Mouse (Mus musculus): ENCODE data around the gene Tbc1d2b. TPM values are rescaled to one million over a fixed set of nuclear protein-coding genes. Genes with fewer than 3 reads are reported as not detected.

The Tbc1d2b gene
- polyA plus RNA-seq (2015; fragmentation: Illumina TruSeq; extraction: RNeasy Lipid Tissue Mini Kit (QIAGEN cat#74804); ENCODE audit: insufficient read depth, low read depth, low replicate concordance) = 8.5 TPM

DNA sequence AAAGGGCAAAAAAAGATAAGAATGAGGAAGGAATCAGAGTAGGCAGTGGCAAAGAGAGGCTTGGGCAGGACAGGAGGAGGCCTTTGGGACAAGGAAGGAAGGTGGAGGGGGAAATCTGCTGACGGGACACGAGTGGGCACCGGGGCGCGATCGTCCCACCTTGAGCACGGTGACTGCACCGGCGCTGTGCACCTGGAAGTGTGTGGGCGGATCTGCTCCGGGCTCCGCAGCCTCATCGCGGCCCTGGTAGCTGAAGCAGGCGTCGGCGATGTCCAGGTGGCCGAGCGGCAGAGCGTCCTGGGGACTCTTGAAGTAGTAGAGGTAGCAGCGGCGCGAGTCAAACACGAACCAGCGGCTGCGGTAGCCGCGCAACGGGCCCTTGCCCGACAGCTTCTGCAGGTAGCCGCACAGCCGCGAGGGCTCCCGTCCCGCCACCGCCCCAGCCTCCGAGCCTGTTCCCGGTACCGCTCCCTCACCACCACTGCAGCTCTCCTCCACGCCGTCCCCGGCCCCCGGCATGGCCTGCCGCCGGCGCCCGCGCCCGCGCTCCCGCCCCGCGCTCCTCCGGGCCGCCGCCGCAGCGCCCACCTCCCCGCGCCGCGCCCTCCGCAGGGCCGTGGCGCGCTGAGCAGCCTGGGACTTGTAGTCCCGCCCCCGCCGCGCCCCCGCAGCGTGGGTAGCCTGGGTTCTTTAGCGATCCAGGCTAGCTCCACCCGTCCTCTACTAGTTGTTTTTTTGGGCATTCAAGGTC lies at the start of gene Tbc1d2b:
Tbc1d2b (minus strand) TSS at position 612 of the 751 bp plus-strand sequence.

DNA sequence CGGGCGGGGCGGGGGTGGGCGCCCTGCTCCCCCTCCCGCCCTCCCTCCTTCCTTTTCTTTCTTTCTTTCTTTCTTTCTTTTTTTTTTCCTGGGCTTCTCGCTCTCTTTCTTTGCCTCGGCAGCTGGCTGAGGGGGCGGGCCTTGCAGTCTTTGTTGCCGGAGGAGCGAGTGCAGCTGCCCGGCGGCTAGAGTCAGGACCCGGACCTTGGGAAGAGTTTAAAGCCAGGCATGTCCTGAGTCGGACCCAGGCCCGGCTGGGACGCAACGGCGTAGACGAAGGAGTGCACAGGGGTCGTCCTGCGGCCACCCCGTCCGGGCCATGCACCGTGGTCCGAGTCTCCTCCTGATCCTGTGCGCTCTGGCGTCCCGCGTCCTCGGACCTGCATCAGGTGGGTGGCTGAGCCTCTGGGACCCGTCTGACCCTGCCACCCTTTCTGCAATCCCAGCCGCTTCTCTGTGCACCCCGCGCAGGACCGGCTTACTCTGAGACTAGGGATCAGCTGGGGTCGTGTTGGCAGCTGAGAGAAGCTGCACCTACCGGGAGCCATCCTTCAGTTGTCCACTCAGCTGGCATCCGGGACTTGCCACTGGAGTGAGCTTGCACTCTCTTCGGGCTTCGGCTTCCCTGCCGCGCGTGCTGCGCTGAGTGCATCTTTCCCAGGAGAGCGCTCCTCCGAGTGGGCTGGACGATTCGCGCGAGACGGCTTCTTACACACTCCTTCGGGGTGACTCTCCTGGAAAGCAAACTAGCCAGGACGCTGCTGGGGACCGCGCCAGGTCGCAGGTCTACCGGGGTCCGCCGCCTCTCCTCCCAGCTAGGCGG lies 107.5 kb downstream of the Tbc1d2b start, which contains the start of gene Adamts7:
Adamts7 (plus strand) TSS at position 144 of the 823 bp plus-strand sequence.

Other genes with a start within 250 kb of the Tbc1d2b start
- gene Ctsh, start 216.7 kb downstream of the Tbc1d2b start, polyA plus RNA-seq (2015; fragmentation: Illumina TruSeq; extraction: RNeasy Lipid Tissue Mini Kit (QIAGEN cat#74804); ENCODE audit: insufficient read depth, low read depth, low replicate concordance) = 23.3 TPM
- gene Morf4l1, start 156.0 kb downstream of the Tbc1d2b start, polyA plus RNA-seq (2015; fragmentation: Illumina TruSeq; extraction: RNeasy Lipid Tissue Mini Kit (QIAGEN cat#74804); ENCODE audit: insufficient read depth, low read depth, low replicate concordance) = 56.0 TPM
- gene Adamts7, start 107.7 kb downstream of the Tbc1d2b start, polyA plus RNA-seq (2015; fragmentation: Illumina TruSeq; extraction: RNeasy Lipid Tissue Mini Kit (QIAGEN cat#74804); ENCODE audit: insufficient read depth, low read depth, low replicate concordance) = 1.7 TPM